Mouse (Mus musculus): ENCODE measurements at regions not wholly inside any gene's neighbourhood (a gene's known extent, or its start where the extent isn't known, plus 50 kb on each side); places are given as distances from the start of the nearest gene placed in this dataset.

DNA sequence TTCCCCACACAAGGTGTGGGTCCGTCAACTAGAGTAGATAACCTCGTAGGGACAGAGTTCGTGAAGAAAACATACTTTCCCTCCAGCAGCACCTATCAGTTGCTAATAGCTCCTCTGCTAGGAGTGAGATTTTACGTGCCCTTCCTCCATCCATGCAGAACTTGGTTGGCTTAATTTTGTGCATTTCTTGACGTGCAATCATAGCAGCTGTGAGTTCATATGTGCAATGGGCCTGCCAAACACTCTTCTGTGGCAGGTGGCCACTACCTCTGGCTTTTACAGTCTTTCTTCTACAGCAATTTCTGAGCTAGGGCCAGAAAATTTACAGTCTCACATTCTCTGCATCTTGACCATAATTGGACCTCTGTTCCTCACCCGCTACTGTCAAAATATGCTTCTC lies 161.9 kb upstream of the Btg1 start:
- TF ChIP-seq GATA1 (IDR thresholded peaks at IDR 0.05; ENCODE audit: borderline replicate concordance, low read length) = no peak
- TF ChIP-seq FLI1 (IDR thresholded peaks at IDR 0.05; ENCODE audit: low read length) = no peak

Measured in megakaryocyte, embryonic 14.5 days (primary cell).